Mouse (Mus musculus): Measurements from ENCODE around the gene Kcnj1.

Kcnj1 gene

DNA sequence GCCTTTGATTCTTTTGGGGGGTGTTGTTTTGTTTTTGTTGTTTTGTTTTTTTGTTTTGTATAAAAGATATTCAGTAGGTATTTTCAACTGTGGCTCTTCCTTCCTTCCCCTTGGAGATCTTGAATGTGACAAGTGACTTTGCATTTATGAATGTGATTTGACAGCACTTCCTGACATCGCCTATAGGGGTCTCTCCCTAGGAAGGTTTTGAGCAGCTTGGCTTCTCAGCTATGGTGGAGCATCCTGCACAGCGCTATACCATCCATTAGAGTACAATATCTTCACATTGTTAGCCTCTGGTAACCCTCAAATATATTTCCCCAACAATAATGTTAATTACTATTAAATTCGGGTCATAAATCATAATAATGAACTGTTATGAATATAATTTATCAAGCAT lies 73.5 kb downstream of the Kcnj1 start:
- CTCF ChIA-PET = interaction anchor here (0.7 to 0.9 kb wide), 2 partner anchors 10 to 21 kb away, joined by 3 read pairs; no protein-coding TSS in a partner anchor

DNA sequence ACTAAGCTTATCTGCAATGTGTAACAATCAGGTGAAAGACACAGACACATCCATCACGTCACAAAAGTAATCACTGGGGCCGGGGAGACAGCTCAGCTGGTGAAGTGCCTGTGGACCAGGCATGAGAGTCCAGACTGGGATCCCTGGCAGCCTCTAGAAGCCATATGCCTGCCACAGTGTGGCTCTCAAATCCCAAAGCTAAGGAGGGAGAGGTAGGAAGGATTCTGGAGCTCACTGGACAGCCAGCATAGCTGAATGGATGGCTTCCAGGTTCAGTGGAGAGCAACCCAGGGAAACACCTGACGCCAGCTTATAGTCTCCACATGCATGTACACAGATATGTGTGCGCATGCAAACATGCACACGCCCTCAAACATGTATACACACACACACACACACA lies 76.5 kb downstream of the Kcnj1 start:
- CTCF ChIA-PET = interaction anchor here (0.6 to 0.7 kb wide), 2 partner anchors 171 to 1046 kb away, joined by 3 to 5 read pairs; no protein-coding TSS in a partner anchor

All from spleen, embryonic (tissue).